In the genomic region with DNA sequence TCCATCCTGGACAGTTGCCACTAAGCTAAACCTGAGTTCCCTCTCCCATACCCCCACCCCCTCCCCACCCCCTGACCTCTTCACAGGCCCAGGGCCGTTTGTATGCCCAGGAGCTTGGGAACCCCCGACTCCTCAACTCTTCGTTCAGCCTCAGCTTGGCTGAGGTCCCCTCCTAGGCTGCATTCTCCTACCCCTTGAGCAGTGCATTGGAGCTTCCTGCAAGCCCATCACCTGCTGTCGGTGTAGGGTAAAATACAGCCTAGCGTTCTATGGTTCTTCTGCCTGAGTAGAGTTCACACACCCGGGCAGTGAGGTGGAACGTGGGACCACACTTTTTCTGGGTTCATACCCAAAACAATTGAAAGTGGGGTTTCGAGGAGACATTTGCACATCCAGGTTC, we compare ENCODE assay signal across 15 mouse cellular contexts.
"Had no signal": no experiment of that assay in that cellular context is flagged by ENCODE, and none has a peak within 500 bp of the region (broad histone marks: within the 10 kb centered on the region; RNA-seq: fewer than 3 reads in every experiment).

No protein-coding gene starts in this region.

- H3K9me3 ChIP-seq: neural tube, embryonic 15.5 days; stomach, embryonic 15.5 days had no signal

- H3K4me2 ChIP-seq: neural tube, embryonic 15.5 days; stomach, embryonic 15.5 days had no signal

- H3K27me3 ChIP-seq: neural tube, embryonic 15.5 days; stomach, embryonic 15.5 days had no signal

- H3K36me3 ChIP-seq: neural tube, embryonic 15.5 days; stomach, embryonic 15.5 days had no signal

- H3K4me3 ChIP-seq: neural tube, embryonic 15.5 days; stomach, embryonic 15.5 days had no signal

- DNase-seq: retina, postnatal 1 day; right cerebral cortex, adult 18-20 months; right cerebral cortex, postnatal 14 days; right cerebral cortex, postnatal 25 days; right cerebral cortex, postnatal 4 days; spleen, adult 18-20 months; thymus, adult 18-20 months; thymus, adult 2 months; thymus, postnatal 14 days; thymus, postnatal 25 days; thymus, postnatal 36 days; thymus, postnatal 4 days had no signal

- H3K27ac ChIP-seq: neural tube, embryonic 15.5 days; stomach, embryonic 15.5 days; stomach, postnatal 0 days had no signal

- H3K9ac ChIP-seq: neural tube, embryonic 15.5 days; stomach, embryonic 15.5 days had no signal
